Mouse (Mus musculus) hindbrain, embryonic 11.5 days (tissue): ENCODE results near the gene Gas7. TPM values are rescaled to one million over a fixed set of nuclear protein-coding genes. Genes with fewer than 3 reads are reported as not detected.

Source experiments
- ATAC-seq: fragments of 200-750 bp; cut with Nextera tagmentation; 2 replicates; pipeline ENCODE4 v1.8.0; 2017; ENCODE audit warnings: mild to moderate bottlenecking, moderate TSS enrichment, moderate library complexity; ENCODE audit not compliant: low FRiP score
- DNase-seq: peaks from one replicate; pipeline ENCODE4 v3.0.0-alpha.2; 2015; ENCODE audit warnings: low spot score
- H3K27ac ChIP-seq: fragments of 300-500 bp; sonication (generic); 2 replicates; pipeline ENCODE4 v1.5.1; 2014; ENCODE audit warnings: mild to moderate bottlenecking, low read depth, low read length
- H3K27me3 ChIP-seq: fragments of 300-500 bp; sonication (generic); 2 replicates; pipeline ENCODE4 v1.6.1; 2014; ENCODE audit warnings: mild to moderate bottlenecking, low read length, moderate library complexity, mixed read lengths; ENCODE audit not compliant: control insufficient read depth, insufficient read depth
- H3K36me3 ChIP-seq: fragments of 300-500 bp; sonication (generic); 2 replicates; pipeline ENCODE4 v1.6.1; 2014; ENCODE audit warnings: mild to moderate bottlenecking, low read length, moderate library complexity, mixed read lengths; ENCODE audit not compliant: control insufficient read depth, insufficient read depth
- H3K4me1 ChIP-seq: fragments of 300-500 bp; sonication (generic); replicated peaks from 2 replicates; pipeline ENCODE4 v1.6.1; 2014; ENCODE audit warnings: low read length, mixed read lengths; ENCODE audit not compliant: control insufficient read depth, insufficient read depth
- H3K4me2 ChIP-seq: fragments of 300-500 bp; sonication (generic); replicated peaks from 2 replicates; pipeline ENCODE4 v1.6.1; 2014; ENCODE audit warnings: mild to moderate bottlenecking, low read depth, low read length
- H3K4me3 ChIP-seq: fragments of 300-500 bp; sonication (generic); 2 replicates; pipeline ENCODE4 v1.5.1; 2014; ENCODE audit warnings: low read depth, low read length
- H3K9ac ChIP-seq: fragments of 300-500 bp; sonication (generic); 2 replicates; pipeline ENCODE4 v1.6.1; 2014; ENCODE audit warnings: low read depth, low read length
- H3K9me3 ChIP-seq: fragments of 300-500 bp; sonication (generic); 2 replicates; pipeline ENCODE4 v1.6.1; 2016; ENCODE audit warnings: low read length; ENCODE audit not compliant: control insufficient read depth
- WGBS: fragments of 180-500 bp; shearing (Covaris S2); extraction: QIAGEN DNeasy Blood & Tissue Kit; methylation state at CpG from one replicate; pipeline ENCODE4 v1.1.7; 2014; 5-methylcytosine and 5-hydroxymethylcytosine counted together
- polyA plus RNA-seq: library from polyadenylated mRNA; unstranded; fragments of >200 nt; fragmentation: Nextera tagmentation; extraction: Ambion mirVana; gene quantifications from 2 replicates; pipeline ENCODE4 v1.2.1, GENCODE M21; 2014

Gas7 gene
- 2.6 and 4.2 TPM in 2 replicates for polyA plus RNA-seq

DNA sequence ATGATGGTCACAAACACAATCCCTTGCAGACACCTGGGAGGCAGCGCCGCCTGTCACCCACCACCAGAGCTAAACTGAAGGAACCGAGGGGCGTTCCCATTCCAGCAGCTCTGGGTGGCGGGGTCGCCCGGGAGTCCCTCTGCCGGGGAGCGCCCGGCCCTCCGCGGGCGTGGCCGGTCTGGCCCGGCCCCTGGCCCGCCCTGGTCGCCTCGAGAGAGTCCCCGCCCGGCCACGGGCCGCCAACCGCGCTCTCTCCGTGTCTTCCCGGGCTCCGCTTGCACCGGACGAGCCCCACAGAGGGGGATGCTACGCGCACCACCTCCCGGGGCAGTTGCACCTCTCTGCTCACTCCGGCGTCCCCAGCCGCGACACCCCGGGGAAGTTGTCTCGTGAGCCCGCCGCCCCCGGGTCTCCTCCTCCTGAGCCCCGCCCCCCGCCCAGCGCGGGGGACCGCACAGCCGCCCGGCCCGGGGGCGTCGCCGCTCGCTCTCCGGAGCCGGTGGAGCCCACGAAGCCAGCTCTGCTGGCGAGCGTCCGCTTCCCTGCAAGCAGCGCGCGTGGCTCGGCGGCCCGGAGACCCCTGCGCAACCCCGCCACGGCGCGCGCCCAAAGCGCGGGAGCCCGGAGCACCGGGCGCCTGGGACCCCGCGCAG, at the start of gene Gas7:
Gene Gas7, plus strand, starts transcription at position 564 of the 653 bp plus-strand sequence.
- Histone ChIP-seq H3K9ac (peak within 1 kb of the TSS; percentile 63), H3K27ac (no peak within 1 kb of the TSS), H3K4me1 (no peaks in the 10 kb centered on the region), H3K9me3 (no peaks in the 10 kb centered on the region), H3K4me2 (peak within 1 kb of the TSS; percentile 100), H3K4me3 (peak within 1 kb of the TSS; percentile 74), H3K36me3 (no peaks in the 10 kb centered on the region), H3K27me3 (peaks cover 13% of the 10 kb centered on the region; the same call in 1 of the 2 replicates)
- DNase-seq (peak; percentile 62), ATAC-seq (peak; percentile 80)
- WGBS, result under 1% methylated on average over 58 of the region's 78 CpGs

DNA sequence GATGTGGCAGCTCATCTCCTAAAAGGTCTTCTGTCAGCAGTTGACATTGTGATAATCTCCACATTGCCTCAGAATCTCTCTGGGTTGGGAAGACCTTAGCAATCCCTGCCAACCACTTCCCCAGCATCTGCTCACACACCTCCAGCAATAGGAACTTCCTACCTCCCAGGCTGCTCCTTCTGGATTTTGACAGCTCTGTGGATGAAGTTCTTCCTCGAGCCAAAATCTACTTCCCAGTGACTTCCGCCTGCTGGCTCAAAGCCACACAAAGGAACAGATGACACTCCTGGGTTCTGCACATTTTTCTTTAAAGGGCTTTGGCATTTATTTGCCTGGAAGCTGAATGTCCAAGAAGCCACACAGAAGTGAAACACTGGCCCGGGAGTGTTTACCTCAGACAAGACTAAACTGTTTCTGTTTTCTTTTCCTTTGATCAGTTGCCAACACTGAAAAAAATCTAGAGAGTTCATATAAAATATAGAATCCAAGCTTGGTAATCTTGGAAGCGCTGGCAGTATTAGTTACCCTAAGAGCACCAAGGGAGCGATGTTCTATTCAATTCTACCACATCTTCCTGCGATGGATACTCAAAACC, 40.8 kb upstream of the Gas7 start:
- WGBS, result 88% methylated on average over 6 of the region's 6 CpGs
- no peak overlapping the region for H3K9ac ChIP-seq
- no peak for ATAC-seq
- no peaks in the 10 kb centered on the region for H3K27me3 ChIP-seq
- no peaks in the 10 kb centered on the region for H3K4me1 ChIP-seq
- DNase-seq, result no peak
- H3K4me2 ChIP-seq, result no peak overlapping the region
- no peaks in the 10 kb centered on the region for H3K9me3 ChIP-seq
- H3K36me3 ChIP-seq, result no peaks in the 10 kb centered on the region
- no peak overlapping the region for H3K4me3 ChIP-seq
- H3K27ac ChIP-seq, result no peak overlapping the region

GRCm38 (mm10) chr11:67423575-67423974, 31.7 kb upstream of the Gas7 start:
- Histone ChIP-seq H3K27ac (no peak overlapping the region), H3K4me1 (no peaks in the 10 kb centered on the region), H3K4me3 (no peak overlapping the region), H3K36me3 (no peaks in the 10 kb centered on the region), H3K9me3 (no peaks in the 10 kb centered on the region), H3K9ac (no peak overlapping the region), H3K27me3 (no peaks in the 10 kb centered on the region), H3K4me2 (no peak overlapping the region)
- WGBS, result 86% methylated on average over 13 of the region's 13 CpGs
- ATAC-seq (no peak), DNase-seq (no peak)

GRCm38 (mm10) chr11:67428196-67428595, 27.0 kb upstream of the Gas7 start:
- Histone ChIP-seq H3K9ac (no peak overlapping the region), H3K4me2 (no peak overlapping the region), H3K9me3 (no peaks in the 10 kb centered on the region), H3K4me3 (no peak overlapping the region), H3K27ac (no peak overlapping the region), H3K4me1 (no peaks in the 10 kb centered on the region), H3K36me3 (no peaks in the 10 kb centered on the region), H3K27me3 (no peaks in the 10 kb centered on the region)
- WGBS, result 38% methylated on average over 3 of the region's 3 CpGs
- ATAC-seq (no peak), DNase-seq (peak; percentile 58)

- no peaks in the 10 kb centered on the region for H3K27me3 ChIP-seq
- H3K27ac ChIP-seq, result no peak overlapping the region
- no peak overlapping the region for H3K4me2 ChIP-seq
- H3K9me3 ChIP-seq, result no peaks in the 10 kb centered on the region
- H3K4me1 ChIP-seq, result no peaks in the 10 kb centered on the region
- 78% methylated on average over 1 of the region's 1 CpGs for whole genome bisulfite sequencing
- DNase-seq, result no peak
- no peaks in the 10 kb centered on the region for H3K36me3 ChIP-seq
- no peak overlapping the region for H3K4me3 ChIP-seq
- H3K9ac ChIP-seq, result no peak overlapping the region
- ATAC-seq, result no peak
Measured at GRCm38 (mm10) chr11:67429836-67430235, 25.4 kb upstream of the Gas7 start.

- H3K27ac ChIP-seq, result no peak overlapping the region
- no peaks in the 10 kb centered on the region for H3K27me3 ChIP-seq
- H3K36me3 ChIP-seq, result no peaks in the 10 kb centered on the region
- WGBS, result 29% methylated on average over 14 of the region's 14 CpGs
- no peak overlapping the region for H3K4me2 ChIP-seq
- H3K9ac ChIP-seq, result no peak overlapping the region
- no peak overlapping the region for H3K4me3 ChIP-seq
- H3K9me3 ChIP-seq, result no peaks in the 10 kb centered on the region
- no peak for DNase-seq
- ATAC-seq, result no peak
- no peaks in the 10 kb centered on the region for H3K4me1 ChIP-seq
Measured at GRCm38 (mm10) chr11:67431116-67431645, 24.1 kb upstream of the Gas7 start.

DNA sequence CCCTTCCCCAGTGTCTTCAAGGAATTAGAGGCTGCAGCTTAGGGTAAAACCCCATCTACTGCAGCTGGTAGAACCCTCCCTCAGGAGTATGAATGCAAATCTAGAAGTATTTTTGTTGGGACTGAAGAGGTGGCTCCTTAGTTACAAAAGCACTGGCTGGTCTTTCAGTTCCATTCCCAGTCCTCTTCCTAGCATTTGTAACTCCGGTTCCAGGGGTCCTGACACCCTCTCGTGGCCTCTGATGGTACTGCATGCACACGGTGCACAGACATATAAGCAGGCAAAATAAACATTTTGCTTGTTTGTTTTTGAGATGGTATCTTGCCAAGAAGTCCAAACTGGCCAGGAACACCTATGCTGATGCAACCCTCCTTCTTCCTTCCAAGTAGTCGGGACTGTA, 23.4 kb upstream of the Gas7 start:
- no peaks in the 10 kb centered on the region for H3K27me3 ChIP-seq
- no peaks in the 10 kb centered on the region for H3K4me1 ChIP-seq
- no peaks in the 10 kb centered on the region for H3K36me3 ChIP-seq
- H3K9ac ChIP-seq, result no peak overlapping the region
- H3K4me2 ChIP-seq, result no peak overlapping the region
- peak; percentile 36 for DNase-seq
- ATAC-seq, result no peak
- H3K27ac ChIP-seq, result no peak overlapping the region
- no peaks in the 10 kb centered on the region for H3K9me3 ChIP-seq
- 70% methylated on average over 4 of the region's 4 CpGs for WGBS
- H3K4me3 ChIP-seq, result no peak overlapping the region

- ATAC-seq (no peak), DNase-seq (no peak)
- 91% methylated on average over 5 of the region's 5 CpGs for WGBS
- H3K9ac ChIP-seq, result no peak overlapping the region
- no peaks in the 10 kb centered on the region for H3K9me3 ChIP-seq
- no peaks in the 10 kb centered on the region for H3K36me3 ChIP-seq
- no peak overlapping the region for H3K27ac ChIP-seq
- no peak overlapping the region for H3K4me2 ChIP-seq
- no peaks in the 10 kb centered on the region for H3K4me1 ChIP-seq
- H3K27me3 ChIP-seq, result no peaks in the 10 kb centered on the region
- H3K4me3 ChIP-seq, result no peak overlapping the region
Measured at GRCm38 (mm10) chr11:67433763-67434162, 21.5 kb upstream of the Gas7 start.

DNA sequence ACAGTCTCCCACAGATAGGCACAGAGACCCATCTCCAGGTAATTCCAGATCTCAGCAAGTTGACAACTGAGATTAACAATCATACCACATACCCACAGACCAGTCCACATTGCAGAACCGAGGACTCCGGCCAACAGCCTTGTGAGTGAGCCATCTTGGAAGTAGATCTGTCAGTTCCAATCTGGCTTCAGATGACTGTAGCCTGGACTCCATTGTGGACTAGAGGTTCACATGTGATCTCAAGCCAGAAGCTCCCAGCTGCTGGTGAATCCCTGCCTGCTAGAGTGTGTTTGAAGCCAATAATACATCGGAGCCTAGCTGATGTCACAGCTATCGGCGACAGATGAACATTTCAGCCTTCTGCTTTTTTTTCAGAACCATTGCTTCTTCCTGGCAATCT, 16.5 kb upstream of the Gas7 start:
- no peak overlapping the region for H3K9ac ChIP-seq
- no peaks in the 10 kb centered on the region for H3K9me3 ChIP-seq
- no peak overlapping the region for H3K4me3 ChIP-seq
- no peaks in the 10 kb centered on the region for H3K27me3 ChIP-seq
- no peaks in the 10 kb centered on the region for H3K36me3 ChIP-seq
- DNase-seq, result no peak
- 91% methylated on average over 5 of the region's 5 CpGs for WGBS
- H3K4me2 ChIP-seq, result no peak overlapping the region
- no peak for ATAC-seq
- no peak overlapping the region for H3K27ac ChIP-seq
- no peaks in the 10 kb centered on the region for H3K4me1 ChIP-seq
